17 mouse cellular contexts compared by ENCODE assay signal in genomic region chr9:70973286-70973685, GRCm38 (mm10). TPM values are rescaled to one million over a fixed set of nuclear protein-coding genes. Genes with fewer than 3 reads are reported as not detected.
"Had no signal": no experiment of that assay in that cellular context is flagged by ENCODE, and none has a peak within 500 bp of the region (broad histone marks: within the 10 kb centered on the region; RNA-seq: fewer than 3 reads in every experiment).

No protein-coding gene starts in this region.

- H3K36me3 ChIP-seq: limb, embryonic 12.5 days; limb, embryonic 15.5 days; liver, embryonic 12.5 days; liver, embryonic 15.5 days had no signal

- H3K27me3 ChIP-seq: limb, embryonic 12.5 days; limb, embryonic 15.5 days; liver, embryonic 12.5 days; liver, embryonic 15.5 days had no signal

- H3K4me3 ChIP-seq: limb, embryonic 12.5 days; limb, embryonic 15.5 days; liver, embryonic 12.5 days; liver, embryonic 15.5 days had no signal

- H3K4me1 ChIP-seq: limb, embryonic 12.5 days; limb, embryonic 15.5 days; liver, embryonic 12.5 days; liver, embryonic 15.5 days had no signal

- H3K9ac ChIP-seq: limb, embryonic 12.5 days; limb, embryonic 15.5 days; liver, embryonic 12.5 days; liver, embryonic 15.5 days had no signal

- H3K27ac ChIP-seq: limb, embryonic 12.5 days; limb, embryonic 15.5 days; liver, embryonic 12.5 days; liver, embryonic 15.5 days had no signal

- H3K4me2 ChIP-seq: limb, embryonic 12.5 days; limb, embryonic 15.5 days; liver, embryonic 12.5 days; liver, embryonic 15.5 days; midbrain, embryonic 11.5 days had no signal

- H3K9me3 ChIP-seq: limb, embryonic 12.5 days; limb, embryonic 15.5 days; liver, embryonic 12.5 days; liver, embryonic 15.5 days had no signal

- ATAC-seq: liver, embryonic 12.5 days had no signal

- DNase-seq: kidney, postnatal 4 days; left cerebral cortex, postnatal 4 days; lung, adult 2 months; lung, postnatal 14 days; lung, postnatal 4 days; midbrain, embryonic 14.5 days; thymus, adult 18-20 months; thymus, postnatal 36 days had no signal

RNA-seq across cellular contexts. Expression of gene Lipc, which starts 21.3 kb away (rescaled TPM):
- total RNA-seq: left cerebral cortex, postnatal 4 days; megakaryocyte progenitor cell, adult 5-6 weeks; midbrain, postnatal 0 days had no signal
- polyA plus RNA-seq: limb, embryonic 12.5 days; midbrain, embryonic 11.5 days; midbrain, embryonic 14.5 days; midbrain, postnatal 0 days; neural tube, embryonic 11.5 days; testis, adult 2 months had no signal
